Mouse (Mus musculus) cerebellum, adult 2 months (tissue): Measurements from ENCODE around the gene Trpm8. TPM values are rescaled to one million over a fixed set of nuclear protein-coding genes. Genes with fewer than 3 reads are reported as not detected.
A peak's percentile ranks its signal among the peaks of the same experiment; 100 is the strongest.

Source experiments
- DNase-seq, 2 experiments: peaks; one replicate each; pipeline ENCODE4 v3.0.0; 2021
- H3K27ac ChIP-seq: fragments of 200-500 bp; 2 replicates; pipeline ENCODE4 v1.5.1; 2012; ENCODE audit warnings: low read length, control low read depth, inconsistent platforms; ENCODE audit not compliant: insufficient read depth
- H3K27me3 ChIP-seq: fragments of 200-500 bp; 2 replicates; pipeline ENCODE4 v1.6.1; 2012; ENCODE audit warnings: inconsistent platforms, mild to moderate bottlenecking, low read length, moderate library complexity; ENCODE audit not compliant: control insufficient read depth, insufficient read depth
- H3K4me1 ChIP-seq: fragments of 200-500 bp; 2 replicates; pipeline ENCODE4 v1.6.1; 2011; ENCODE audit warnings: low read length; ENCODE audit not compliant: control insufficient read depth, insufficient read depth
- H3K4me3 ChIP-seq: fragments of 200-500 bp; replicated peaks from 2 replicates; pipeline ENCODE3; 2011; ENCODE audit warnings: mild to moderate bottlenecking, low read depth, low read length, control low read depth; ENCODE audit not compliant: insufficient read depth
- CTCF ChIP-seq: fragments of 200-500 bp; IDR thresholded peaks from 2 replicates; pipeline ENCODE4 v1.5.1; 2011; ENCODE audit warnings: low read depth, mild to moderate bottlenecking, control low read depth, low read length, moderate library complexity, borderline replicate concordance; ENCODE audit not compliant: insufficient read depth
- POLR2A ChIP-seq: fragments of 200-500 bp; IDR thresholded peaks from 2 replicates; pipeline ENCODE4 v1.6.1; 2011; ENCODE audit warnings: low read length, control low read depth, borderline replicate concordance; ENCODE audit not compliant: insufficient read depth
- WGBS: fragments of 180-500 bp; shearing (Covaris S2); methylation state at CpG from one replicate; pipeline ENCODE4 v1.1.7; 2018; 5-methylcytosine and 5-hydroxymethylcytosine counted together
- polyA plus RNA-seq: library from polyadenylated mRNA; depleted of rRNA; stranded (reverse); fragments of >200 nt; gene quantifications from 2 replicates; pipeline ENCODE4 v1.2.3, GENCODE M21; 2012

Gene Trpm8
- polyA plus RNA-seq, 1 experiment: 0.49 TPM

DNA sequence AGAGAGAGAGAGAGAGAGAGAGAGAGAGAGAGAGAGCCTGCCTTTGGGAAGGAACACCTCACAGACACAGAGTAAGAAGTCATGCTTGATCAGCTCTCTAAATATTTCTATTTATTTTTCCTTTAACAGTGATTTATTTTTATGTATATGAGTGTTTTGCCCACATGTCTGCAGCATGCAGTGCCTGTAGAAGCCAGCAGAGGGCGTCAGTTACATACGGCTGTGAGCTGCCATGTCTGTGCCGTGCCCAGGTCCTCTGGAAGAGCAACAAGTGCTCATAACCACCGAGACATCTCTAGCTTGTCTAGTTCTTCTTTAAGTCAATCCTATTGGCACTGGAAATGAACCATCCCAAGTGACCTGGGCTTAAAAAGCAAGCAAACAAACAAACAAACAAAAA is 12.5 kb downstream of the Trpm8 start:
- Histone ChIP-seq H3K4me3 (no peak overlapping the region), H3K27ac (no peak overlapping the region), H3K27me3 (no peaks in the 10 kb centered on the region), H3K4me1 (no peaks in the 10 kb centered on the region)
- 39% methylated on average over 4 of the region's 4 CpGs for WGBS
- DNase-seq: no peak
- TF ChIP-seq POLR2A (no peak), CTCF (peak; percentile 49; the same call in 1 of the 2 replicates)

DNA sequence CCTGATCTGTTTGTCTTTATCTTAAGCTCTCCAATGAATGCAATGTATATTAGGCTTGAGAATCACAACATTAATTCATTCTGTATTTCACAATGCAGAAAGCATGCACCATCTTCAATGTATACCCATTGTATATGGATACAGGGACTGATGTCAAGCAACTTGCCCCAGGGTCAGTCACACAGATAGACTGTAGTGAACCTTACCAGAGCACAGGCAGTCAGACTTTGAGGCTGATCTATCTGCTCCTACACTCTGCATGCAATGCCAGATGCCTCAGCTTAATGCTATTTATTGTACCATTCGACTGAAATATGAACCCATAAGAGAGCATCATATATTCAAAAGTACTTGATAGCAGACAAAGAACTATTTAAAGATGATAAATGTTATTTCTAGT is 13.1 kb downstream of the Trpm8 start:
- no peaks in the 10 kb centered on the region for H3K4me1 ChIP-seq
- TF ChIP-seq CTCF: no peak
- no peak for TF ChIP-seq POLR2A
- no peak for DNase-seq
- no peaks in the 10 kb centered on the region for H3K27me3 ChIP-seq
- no peak overlapping the region for H3K27ac ChIP-seq
- no peak overlapping the region for H3K4me3 ChIP-seq
- 55% methylated on average over 1 of the region's 1 CpGs for WGBS

DNA sequence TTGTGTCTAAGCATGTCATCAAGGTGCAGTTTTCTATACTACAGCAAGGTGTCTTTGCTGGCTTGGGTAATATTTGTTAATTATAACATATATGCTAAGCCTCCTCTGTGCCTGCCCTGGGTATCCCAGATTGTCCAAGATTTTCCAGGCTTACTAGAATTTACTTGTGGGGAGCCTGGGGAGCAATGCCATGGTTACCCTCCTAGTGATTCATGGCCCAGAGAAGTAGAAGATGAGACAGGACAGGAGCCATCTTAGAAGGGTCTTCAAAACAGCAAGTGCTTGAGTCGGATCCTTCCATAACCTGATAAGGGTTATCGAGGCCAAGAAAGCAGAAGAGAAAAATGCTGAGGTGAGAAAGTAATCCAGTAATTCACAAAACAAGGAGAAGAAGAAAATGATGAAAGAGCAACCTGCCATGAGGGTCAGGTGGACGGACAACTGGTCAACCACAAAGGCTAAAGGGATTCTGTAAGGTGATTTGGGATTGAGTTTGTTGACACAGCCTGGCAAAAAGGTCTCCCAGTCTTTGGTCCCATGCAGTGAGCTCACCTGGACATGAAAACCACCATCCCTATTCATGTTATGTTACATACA is 14.0 kb downstream of the Trpm8 start:
- TF ChIP-seq CTCF (no peak), POLR2A (no peak)
- no peak overlapping the region for H3K27ac ChIP-seq
- H3K27me3 ChIP-seq: no peaks in the 10 kb centered on the region
- DNase-seq: no peak
- no peaks in the 10 kb centered on the region for H3K4me1 ChIP-seq
- H3K4me3 ChIP-seq: no peak overlapping the region
- WGBS: 63% methylated on average over 3 of the region's 3 CpGs

DNA sequence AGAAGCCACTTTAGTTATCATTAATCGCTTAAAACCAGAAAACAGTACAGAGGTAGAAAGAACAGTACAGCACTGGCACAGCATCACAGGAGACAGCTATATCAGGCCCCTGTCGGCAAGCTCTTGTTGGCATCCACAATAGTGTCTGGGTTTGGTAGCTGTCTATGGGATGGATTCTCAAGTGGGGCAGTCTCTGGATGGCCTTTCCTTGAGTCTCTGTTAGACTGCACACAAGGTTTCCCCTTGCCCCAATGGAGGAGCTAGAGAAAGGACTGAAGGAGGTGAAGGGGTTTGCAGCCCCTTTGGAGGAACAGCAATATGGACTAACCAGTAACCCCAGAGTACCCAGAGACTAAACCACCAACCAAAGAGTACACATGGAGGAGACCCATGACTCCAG is 14.6 kb downstream of the Trpm8 start:
- no peaks in the 10 kb centered on the region for H3K4me1 ChIP-seq
- no peak overlapping the region for H3K27ac ChIP-seq
- WGBS: 56% methylated on average over 2 of the region's 2 CpGs
- no peaks in the 10 kb centered on the region for H3K27me3 ChIP-seq
- TF ChIP-seq POLR2A: no peak
- no peak for TF ChIP-seq CTCF
- no peak for DNase-seq
- no peak overlapping the region for H3K4me3 ChIP-seq

DNA sequence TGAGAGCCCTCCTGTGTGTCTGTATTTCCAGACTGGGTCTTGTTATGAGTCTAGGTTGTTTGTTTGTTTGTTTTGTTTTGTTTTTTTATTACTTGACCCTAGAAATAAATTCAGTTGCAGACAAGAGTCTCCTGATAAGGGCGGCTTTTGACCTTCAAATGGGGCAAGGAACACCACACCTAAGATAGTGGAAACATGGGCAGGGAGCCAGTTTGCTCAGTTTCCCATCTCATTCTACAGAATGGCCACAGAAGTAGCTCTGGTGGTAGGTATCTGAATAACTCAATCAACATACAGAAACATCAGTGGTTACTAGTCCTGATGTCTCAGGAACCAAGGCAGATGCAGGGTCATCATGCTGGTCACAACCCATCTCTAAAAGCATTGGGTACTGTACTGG is 17.2 kb downstream of the Trpm8 start:
- Histone ChIP-seq H3K4me1 (no peaks in the 10 kb centered on the region), H3K27ac (no peak overlapping the region), H3K4me3 (no peak overlapping the region), H3K27me3 (no peaks in the 10 kb centered on the region)
- TF ChIP-seq POLR2A (no peak), CTCF (no peak)
- 16% methylated on average over 1 of the region's 1 CpGs for WGBS
- DNase-seq: no peak

DNA sequence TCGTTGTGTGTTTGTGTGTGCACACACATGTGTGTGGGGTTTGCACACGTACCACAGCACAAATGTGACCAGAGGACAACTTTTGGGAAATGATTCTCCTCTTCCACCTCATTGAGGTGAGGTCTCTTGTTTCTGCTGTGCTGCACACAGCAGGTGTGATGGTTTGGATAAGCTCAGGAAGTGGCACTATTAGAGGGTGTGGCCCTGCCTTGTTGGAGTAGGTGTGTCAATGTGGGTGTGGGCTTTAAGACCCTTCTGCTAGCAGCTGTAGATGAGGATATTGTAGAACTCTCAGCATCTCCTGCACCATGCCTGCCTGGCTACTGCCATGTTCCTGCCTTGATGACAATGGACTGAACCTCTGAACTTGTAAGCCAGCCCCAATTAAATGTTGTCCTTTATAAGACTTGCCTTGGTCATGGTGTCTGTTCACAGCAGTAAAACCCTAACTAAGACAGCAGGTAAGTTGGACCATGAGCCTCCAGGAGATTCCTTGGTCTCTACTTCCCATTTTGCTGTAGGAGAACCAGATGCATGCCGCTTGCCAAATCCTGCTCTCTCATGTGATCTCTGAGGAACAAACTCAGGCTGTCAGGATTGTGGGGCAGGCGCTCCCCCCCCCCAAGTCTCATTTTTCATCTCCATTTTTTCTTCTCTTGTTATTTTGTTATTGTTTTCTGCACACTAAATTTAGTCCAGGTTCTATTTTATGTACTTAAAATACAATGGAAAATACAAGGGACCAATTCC is 18.9 kb downstream of the Trpm8 start:
- no peak for TF ChIP-seq CTCF
- no peak for TF ChIP-seq POLR2A
- no peak overlapping the region for H3K27ac ChIP-seq
- no peak overlapping the region for H3K4me3 ChIP-seq
- 68% methylated on average over 4 of the region's 4 CpGs for WGBS
- no peaks in the 10 kb centered on the region for H3K4me1 ChIP-seq
- DNase-seq: no peak
- H3K27me3 ChIP-seq: no peaks in the 10 kb centered on the region

DNA sequence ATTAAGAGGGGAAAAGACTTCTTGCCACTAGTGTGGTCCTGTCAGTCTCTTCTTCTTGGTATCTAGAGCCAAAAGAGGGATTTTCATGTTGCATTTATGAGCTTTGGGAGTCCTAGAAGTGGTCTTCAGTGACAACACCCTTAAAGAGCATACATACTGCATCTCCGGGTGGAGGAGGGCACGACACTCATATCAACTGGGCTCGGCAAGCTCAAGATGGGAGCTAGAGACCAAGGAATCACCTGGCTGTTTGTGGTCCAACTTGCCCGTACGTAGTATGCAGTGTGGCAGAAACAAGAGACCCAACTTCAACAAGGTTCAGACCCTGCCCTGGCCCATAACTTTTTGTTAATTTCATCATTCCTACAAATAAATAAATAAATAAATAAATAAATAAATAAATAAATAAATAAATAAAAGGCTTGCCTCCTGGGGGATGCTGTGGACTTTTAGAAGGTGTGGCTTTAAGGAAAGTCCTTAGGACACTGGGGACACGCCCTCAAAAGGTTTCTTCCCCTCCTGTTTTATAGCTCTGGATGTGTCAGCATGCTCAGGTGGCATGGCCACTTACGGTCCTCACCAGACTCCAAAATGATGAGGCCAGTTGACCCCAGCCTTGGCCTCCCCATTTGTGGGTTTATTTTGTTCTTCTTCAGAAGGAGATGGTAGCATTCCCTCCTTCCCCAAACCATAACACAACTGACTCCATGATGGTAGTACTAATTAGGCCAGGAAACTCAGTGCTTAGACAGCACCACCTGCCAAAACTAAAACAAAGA is 20.2 kb downstream of the Trpm8 start:
- WGBS: 64% methylated on average over 7 of the region's 7 CpGs
- TF ChIP-seq CTCF (no peak), POLR2A (no peak)

More for the DNA sequence above, 20.2 kb downstream of the Trpm8 start:
- Histone ChIP-seq H3K27me3 (no peaks in the 10 kb centered on the region), H3K4me1 (no peaks in the 10 kb centered on the region), H3K4me3 (no peak overlapping the region), H3K27ac (no peak overlapping the region)
- DNase-seq: no peak
